Mouse (Mus musculus) lung, postnatal 10 days (tissue): Measurements from ENCODE around the gene C87436.

Experiments
- DNase-seq: peaks from one replicate; pipeline ENCODE4 v3.0.0; 2021

C87436 gene

DNA sequence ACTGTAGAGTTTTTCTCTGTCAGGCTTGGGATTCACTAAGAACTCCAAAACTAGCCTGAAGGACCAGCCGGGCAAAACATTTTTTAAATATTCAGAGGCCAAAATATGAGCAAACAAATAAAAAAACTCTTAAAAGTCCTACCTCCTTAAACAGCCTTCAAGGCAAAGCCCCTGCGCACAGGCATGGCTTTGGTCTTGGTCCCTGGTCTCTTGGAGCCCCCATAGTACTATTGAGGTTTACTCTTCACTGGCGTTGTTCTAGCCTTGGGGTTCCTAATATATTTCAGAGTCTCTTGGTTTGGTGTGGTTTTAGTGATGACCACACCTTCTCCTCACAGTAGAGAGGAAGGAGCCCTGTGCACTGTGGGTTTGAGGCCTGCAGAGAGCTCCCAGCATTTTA is 6.6 kb upstream of the C87436 start:
- DNase-seq = no peak

DNA sequence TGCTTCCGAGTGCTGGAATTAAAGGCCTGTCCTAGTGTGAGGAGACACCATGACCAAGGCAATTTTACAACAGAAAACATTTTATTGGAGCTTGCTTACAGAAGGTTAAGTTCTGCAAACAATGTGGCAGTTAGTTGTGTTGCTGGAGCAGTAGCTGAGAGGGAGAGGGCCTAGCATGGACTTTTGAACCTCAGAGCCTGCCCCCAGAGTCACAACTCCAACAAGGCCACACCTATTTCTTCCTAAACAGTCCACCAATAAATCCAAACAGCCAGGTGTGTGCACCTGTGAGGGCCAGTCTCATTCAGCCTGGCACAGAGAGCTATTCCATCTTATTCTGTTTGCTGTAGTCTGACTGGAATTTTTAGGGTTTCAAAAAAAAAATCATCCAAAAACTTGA is 4.5 kb upstream of the C87436 start:
- DNase-seq = no peak

GRCm38 (mm10) chr6:86437711-86438110 is 463 bp upstream of the C87436 start:
- DNase-seq = peak; percentile 71

GRCm38 (mm10) chr6:86439119-86439496 is 934 bp downstream of the C87436 start:
- no peak for DNase-seq

- no peak for DNase-seq
Observed at GRCm38 (mm10) chr6:86439531-86439930, 1.4 kb downstream of the C87436 start.

DNA sequence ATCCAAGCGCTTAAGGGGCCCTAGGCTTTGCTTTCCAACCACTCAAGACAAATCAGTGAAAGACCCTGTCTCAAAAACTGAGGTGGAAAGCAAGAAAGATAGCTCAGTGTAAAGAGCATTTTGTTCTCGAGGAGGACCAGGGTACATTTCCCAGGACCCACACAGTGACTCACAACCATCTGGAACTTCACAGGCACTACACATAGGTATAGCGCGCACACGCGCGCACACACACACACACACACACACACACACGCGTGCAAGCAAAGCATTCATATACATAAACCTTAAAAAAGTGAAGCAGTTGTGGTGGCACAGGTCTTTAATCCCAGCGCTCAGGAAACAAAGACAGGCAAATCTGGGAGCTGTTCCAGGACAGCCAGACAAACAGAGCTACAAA is 3.4 kb downstream of the C87436 start:
- no peak for DNase-seq

DNA sequence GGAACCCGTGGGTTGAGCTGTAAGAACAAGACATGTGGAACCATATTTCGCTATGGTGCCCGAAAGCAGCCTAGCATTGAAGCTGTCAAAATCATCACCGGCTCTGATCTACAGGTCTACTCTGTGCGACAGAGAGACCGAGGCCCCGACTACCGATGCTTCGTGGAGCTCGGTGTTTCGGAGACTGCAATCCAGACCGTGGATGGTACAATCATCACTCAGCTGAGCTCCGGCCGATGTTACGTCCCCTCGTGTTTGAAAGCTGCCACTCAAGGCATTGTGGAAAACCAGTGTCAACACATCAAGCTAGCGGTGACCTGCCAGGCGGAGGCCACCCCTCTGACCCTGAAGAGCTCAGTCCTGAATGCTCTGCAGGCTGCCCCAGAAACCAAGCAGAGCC is 7.4 kb downstream of the C87436 start:
- no peak for DNase-seq

GRCm38 (mm10) chr6:86446927-86447568 is 8.9 kb downstream of the C87436 start:
- no peak for DNase-seq

DNA sequence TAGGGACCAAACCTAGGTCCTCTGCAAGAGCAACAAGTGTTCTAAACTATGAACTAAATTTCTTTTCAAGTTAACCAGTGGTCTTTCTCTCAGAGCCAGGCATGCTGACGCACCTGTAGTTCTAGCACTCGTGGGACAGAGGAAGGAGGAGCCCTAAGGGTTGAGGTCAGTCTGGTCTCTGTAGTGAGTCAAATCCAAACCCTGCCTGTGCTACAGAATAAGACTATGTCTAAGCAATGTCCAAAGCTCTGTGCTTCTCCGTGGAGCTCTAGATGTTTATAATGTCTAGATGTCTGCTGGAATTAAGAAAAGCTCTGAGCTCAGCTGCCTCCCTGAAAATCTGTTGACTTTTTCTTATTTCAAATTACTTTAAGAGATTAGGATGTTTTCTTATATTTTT is 18.6 kb downstream of the C87436 start:
- no peak for DNase-seq

- no peak for DNase-seq
Observed at GRCm38 (mm10) chr6:86463079-86463478, 24.9 kb downstream of the C87436 start.

DNA sequence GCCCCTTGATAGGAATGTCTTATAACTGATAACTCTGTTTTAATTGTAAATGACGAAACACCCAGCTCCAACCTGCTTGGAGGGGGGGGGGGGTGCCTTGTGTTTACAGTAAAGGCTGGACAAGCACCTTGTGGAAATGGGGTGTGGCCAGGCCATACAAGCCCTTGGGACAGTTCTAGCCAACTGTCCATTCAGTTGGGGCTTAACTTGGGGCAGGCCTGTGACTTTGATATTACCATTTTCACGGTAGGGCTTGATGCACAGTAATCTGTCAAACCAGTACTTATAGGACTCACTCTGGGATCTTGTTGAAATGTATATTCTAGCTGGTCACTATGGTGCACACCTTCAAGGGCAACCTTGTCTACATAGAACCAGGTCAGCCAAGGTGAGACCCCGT is 33.1 kb downstream of the C87436 start:
- DNase-seq = no peak

- no peak for DNase-seq
Observed at GRCm38 (mm10) chr6:86471760-86472099, 33.6 kb downstream of the C87436 start.

DNA sequence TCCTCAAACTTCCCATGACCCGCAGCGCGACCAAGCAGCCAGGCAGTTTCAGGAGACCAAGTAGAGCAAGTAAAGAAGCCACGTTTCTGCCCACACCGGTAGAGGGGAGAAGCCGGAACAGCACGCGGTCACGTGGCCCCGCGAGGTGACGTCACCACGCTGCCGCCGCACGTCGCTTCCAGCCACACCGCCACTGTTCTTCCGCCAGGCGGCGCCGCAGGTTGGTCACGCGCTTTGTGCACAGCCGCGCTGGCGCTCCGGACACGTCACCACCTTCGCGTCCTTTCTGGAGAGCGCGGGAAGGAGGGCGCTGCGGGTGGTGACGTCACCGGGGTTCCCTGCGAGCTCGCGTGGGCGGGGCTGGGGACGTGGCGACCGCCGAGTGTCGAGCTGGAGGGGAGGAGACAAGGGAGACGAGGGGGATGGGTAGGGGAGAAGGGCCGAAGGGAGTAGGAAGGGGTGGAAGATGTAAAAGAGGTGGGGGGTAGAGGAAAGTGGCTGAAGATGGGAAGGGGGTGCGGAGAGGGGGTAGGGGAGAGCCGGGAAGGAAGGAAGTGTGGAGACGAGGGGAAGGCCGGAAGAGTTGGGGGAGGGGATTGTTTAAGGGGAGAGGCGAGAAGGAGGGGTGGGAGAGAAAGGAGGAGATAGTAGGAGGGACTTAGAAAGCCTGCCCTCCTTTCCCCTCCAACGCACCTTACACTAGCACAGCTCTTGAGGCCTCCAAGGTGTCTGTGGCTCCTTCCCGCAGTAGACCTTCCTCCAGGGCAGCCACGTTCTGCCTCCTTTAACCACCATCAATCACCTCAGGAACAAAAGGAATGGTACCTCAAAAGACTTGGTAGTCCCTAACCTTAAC is 34.2 kb downstream of the C87436 start:
- peak; percentile 100 for DNase-seq

GRCm38 (mm10) chr6:86473077-86473476 is 34.9 kb downstream of the C87436 start:
- no peak for DNase-seq

DNA sequence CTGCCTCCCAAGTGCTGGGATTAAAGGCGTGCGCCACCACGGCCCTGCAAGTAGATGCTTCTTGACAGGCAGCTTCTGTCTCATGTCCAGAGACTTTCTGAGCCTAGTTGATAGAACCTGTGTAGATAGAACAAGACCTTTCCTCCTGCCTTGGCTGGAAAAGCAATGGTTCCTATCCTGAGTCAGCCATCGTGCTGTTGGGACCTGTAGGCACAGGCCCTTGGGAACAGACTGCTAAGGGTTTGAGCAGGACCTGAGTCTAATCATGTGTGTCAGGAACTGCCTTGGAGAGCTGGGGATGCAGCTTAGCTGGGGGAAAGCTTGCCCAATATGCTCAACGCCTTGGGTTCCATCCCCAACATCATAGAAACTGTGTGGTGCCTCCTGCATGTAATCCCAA is 35.9 kb downstream of the C87436 start:
- no peak for DNase-seq

DNA sequence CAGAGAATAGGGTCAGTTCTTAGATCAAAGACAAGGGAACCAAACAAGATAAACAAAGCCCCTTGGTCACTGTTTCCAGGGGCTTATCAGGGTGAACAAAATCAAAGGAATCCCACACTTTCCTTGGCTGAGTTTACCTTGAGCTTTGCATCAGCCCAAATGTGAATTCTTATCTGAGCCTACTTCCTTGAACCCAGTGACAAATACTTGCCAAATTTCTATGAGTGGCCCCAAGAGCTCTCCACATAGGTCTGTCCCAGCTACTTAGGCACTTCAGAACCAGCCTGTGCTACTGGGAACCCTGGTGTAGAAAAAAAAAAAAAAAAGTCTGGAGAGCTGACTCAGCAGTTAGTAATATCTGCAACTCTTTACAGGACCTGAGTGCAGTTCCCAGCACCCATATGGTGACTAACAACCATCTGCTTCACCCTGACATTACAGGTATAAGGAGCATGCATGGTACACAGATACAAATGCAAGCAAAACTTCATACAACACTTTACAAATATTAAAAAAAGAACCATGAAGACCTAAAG is 36.5 kb downstream of the C87436 start:
- no peak for DNase-seq

- no peak for DNase-seq
Observed at GRCm38 (mm10) chr6:86475462-86476167, 37.4 kb downstream of the C87436 start.

- DNase-seq = no peak
Observed at GRCm38 (mm10) chr6:86476931-86477330, 38.8 kb downstream of the C87436 start.

DNA sequence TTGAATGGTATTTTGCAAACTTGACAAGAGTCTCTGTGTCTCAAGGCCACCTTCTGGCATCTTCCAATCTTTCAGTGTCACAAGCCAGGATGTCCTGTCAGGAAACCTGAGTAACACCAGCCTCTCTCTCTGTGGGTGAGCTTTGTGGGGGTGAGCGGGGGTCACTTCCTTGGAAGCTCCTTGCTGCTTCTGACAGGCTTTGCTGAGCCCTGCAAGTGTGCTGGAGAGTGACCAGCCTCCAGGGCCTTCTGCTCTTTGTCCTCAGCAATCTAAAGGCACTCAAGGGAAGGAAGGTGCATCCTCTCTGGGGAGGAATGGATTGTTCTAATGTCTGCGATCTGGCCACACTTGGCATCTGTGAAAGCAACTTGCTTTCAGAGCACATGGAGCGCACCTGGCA is 41.1 kb downstream of the C87436 start:
- peak; percentile 63 for DNase-seq

GRCm38 (mm10) chr6:86479816-86480188 is 41.6 kb downstream of the C87436 start:
- DNase-seq = no peak

DNA sequence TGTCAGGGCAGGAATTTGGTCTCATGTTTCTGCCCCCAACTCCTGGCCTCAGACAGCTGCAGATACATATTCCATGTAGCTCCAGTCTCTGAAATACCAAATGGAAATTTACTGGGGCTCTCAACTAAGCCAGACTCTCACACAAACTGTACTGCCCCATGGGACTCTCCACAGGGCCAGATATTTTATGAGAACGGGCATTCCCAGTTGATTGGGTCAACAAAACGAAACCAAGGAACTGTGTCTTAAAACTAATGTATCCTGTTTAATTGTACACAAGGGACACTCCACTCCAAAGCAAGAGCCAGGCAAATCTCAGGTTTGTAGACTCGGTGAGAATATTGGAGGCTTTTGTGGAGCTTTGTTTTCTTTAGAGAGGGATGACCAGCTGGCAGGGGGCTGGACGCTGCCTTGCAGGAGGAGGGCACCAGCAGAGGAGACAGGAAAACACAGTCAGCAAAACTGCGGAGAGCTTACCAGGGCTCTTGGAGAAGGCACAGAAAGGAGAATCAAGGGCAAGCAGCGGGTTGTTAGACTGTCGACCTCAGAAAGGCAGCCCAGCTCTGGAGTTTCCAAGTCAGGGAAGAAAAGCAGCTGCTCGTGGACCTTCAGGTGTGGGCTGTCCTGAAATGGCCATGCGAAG is 42.1 kb downstream of the C87436 start:
- peak; percentile 75 for DNase-seq

GRCm38 (mm10) chr6:86481871-86482270 is 43.7 kb downstream of the C87436 start:
- no peak for DNase-seq

DNA sequence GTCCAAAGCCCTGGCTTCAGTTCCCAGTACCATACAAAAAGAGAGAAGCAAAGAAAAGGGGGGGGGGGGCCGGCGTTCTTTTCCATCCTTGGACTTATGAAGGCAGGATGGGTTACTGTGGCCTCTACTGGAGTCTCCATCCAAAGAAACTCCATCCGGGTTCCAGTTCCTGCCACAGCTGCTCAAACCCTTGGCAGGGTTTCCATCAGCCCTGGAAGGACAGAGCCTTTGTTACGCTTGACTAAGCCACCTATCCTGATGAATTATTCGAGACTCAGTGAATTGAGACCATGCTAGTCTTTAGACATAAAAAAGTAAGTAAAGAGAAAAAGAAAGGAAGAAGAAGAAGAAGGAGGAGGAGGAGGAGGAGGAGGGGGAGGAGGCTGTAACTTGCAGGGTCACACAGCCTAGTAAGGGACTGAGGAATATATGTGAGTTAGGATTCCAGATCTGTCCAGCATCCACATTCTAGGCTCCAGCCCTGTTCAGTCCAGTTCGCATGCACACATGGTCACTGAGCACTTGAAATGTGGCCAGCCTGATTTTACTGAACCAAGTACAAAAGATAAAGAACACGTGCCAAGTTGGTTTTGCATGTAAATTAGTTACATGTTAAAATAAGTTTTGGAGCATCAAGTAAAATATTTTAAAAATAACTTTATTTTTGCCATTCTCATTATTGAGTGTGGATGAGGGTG is 47.9 kb downstream of the C87436 start:
- no peak for DNase-seq
